Mouse (Mus musculus): ENCODE data around the gene Gm14147.
"Not testable (repeated sequence)": the region's sequence is repeated elsewhere in the genome, so short reads cannot be mapped to it uniquely, and the experiment has no call there.

The Gm14147 gene

GRCm38 (mm10) chr2:151097945-151098344, at the start of gene Gm14147:
Gene Gm14147, plus strand, starts transcription at chr2:151098245.
- in situ Hi-C loops (cut with MboI, MseI) = not testable (repeated sequence)

GRCm38 (mm10) chr2:151056637-151057036, 41.4 kb upstream of the Gm14147 start:
- in situ Hi-C loops (cut with MboI, MseI) = no loop called here

GRCm38 (mm10) chr2:151092250-151092649, 5.8 kb upstream of the Gm14147 start, which contains the start of gene Gm14151:
Gene Gm14151, minus strand, starts transcription at chr2:151092350.
- in situ Hi-C loops (cut with MboI, MseI) = not testable (repeated sequence)
